Mouse (Mus musculus) brain, adult 2 months (tissue): Measurements from ENCODE around the gene Opalin.

Experiments used
- DNase-seq: peaks from one replicate; pipeline ENCODE4 v3.0.0; 2011; ENCODE audit warnings: low read depth, low spot score

The Opalin gene

DNA sequence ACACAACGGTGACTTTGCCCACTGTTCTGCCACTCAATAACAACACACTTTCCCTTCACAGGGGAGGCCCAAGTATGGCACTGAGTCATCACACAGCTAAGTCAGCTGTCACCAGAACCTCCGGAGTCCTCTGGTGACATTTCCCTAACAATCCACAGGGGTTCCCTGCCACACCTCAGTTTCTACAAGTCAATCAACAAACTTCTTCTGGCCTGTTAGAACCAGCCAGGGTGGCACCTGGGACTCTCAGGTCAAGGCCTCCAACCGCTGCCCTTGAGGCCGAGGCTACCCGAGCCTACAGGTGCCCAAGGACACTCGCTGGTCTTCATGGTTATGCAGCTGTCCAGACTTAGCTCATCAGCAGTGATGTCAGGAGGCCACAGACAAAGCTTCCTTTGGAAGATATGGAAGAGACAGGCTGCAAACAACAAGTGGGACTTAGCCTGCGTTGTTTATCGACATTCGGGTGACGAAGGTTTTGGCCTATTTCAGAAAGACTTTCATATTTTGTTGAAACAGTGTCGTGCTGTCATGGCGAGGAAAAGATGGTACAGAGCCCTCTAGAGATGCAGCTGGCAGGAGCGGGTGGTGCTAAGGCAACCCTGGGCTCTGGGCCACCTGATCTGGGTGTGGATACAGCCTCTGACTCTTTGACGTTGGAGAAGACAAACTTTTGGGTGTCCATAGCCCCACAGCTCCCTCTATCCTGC, 3.0 kb downstream of the Opalin start:
- DNase-seq: peak; percentile 92

DNA sequence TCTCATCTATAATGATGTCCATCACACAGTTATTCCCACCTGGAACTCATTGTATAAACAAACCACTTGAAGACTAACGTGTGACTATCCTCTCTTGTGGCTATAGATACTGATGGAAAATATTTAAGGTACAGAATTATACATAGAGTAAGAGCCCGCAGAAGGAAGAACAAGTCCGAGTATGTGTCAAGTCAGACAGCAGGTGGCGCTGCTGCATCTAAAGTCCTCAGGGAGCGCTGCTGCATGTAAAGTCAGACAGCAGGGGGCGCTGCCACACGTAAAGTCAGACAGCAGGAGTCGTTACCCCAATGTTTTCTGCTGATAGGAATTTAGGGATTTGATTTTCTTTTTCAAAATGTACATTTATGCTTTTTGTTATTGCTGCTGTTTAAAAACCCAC, 5.4 kb downstream of the Opalin start:
- DNase-seq: peak; percentile 97

DNA sequence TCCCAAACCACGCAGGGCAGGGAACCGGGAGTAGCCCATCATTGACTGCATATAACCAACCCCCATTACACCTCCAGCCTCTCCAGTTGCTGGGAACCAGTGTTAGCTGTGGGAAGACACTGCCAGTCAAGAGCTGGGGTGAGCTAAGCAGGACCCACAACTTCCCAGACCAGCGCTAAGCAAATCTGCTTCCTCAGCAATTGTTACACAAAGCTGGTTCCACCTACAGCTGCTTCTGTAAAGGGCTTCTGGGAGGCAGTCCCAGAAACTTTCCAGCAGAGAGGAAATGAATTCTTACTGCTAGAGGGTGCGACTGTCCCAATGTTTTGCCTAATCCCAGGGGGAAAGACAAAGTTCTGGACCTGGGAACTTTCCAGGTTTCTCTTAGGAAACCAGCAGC, 22.2 kb downstream of the Opalin start:
- peak; percentile 35 for DNase-seq

DNA sequence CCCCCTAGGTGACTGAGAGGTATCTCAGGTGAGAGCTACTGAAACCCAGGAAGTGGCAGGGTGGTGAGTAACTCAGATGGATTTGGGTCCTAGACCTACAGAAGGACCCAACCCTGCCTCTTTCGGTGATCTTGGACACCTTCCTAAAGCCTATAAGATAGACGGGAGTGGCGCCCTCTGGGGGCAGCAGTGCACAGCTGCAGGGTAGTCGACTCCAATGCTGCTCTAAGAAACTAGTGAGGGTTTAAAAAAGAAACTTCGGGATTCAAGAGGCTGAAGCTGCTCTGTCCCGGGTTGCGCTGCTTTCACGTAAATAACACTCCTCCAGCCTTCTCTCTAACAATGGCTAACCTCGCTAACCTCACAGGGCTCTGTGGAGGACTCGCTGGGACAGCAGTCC, 23.4 kb downstream of the Opalin start:
- peak; percentile 24 for DNase-seq

DNA sequence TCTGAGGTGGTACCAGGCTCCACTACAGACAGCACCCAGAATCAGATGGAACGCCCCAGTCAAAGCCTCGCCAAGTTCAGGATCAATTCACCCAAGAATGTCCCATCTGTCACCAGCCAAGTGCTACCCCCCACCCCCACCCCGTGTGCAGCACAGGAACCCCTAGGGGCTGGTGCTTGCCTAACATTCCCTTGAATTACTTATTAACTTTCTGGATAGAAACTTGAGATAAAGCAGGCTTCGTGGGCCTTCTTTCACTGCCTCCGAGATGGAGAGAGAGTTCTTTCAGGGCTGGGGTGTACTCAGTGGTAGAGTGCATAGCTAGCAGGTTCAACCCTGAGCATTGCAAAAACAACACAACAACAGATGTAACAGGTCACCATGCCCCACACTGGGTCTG, 24.7 kb downstream of the Opalin start:
- DNase-seq: no peak

DNA sequence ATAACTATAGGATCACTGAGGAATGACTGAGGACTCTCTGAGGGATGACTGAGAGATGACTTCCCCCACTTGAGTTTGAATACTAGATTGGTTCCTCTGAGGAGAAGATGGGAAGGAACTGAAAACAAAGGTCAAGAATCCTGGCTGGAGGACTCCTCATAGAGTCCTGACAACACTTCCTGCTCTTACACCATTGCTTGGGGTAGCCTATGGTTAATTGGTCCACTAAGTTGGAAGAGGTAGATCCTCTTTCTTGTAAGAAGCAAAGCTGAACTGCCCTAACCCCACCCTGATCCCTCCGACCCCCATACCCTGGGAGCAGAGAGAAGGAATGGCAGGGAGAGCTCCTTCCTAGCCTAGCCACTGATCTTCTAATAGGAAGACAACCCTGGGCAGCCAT, 25.2 kb downstream of the Opalin start:
- DNase-seq: no peak

DNA sequence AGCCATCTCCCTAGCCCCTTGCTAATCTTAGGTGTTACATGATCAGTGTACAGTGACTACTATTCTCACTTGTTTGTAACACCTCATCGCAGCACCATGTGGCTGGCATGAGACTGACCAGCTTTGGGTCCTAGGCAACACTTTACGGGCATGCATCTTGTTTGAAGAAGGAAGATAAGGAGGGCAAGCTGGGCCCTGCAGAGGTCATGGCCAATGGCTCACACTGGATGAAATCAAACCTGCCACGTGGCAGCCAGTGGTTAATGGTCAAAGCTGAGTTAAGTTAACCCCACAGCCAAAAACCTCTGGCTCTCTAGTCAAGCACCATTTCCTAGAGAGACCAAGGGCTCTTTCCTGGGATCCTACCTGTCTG, 28.7 kb downstream of the Opalin start:
- DNase-seq: no peak

DNA sequence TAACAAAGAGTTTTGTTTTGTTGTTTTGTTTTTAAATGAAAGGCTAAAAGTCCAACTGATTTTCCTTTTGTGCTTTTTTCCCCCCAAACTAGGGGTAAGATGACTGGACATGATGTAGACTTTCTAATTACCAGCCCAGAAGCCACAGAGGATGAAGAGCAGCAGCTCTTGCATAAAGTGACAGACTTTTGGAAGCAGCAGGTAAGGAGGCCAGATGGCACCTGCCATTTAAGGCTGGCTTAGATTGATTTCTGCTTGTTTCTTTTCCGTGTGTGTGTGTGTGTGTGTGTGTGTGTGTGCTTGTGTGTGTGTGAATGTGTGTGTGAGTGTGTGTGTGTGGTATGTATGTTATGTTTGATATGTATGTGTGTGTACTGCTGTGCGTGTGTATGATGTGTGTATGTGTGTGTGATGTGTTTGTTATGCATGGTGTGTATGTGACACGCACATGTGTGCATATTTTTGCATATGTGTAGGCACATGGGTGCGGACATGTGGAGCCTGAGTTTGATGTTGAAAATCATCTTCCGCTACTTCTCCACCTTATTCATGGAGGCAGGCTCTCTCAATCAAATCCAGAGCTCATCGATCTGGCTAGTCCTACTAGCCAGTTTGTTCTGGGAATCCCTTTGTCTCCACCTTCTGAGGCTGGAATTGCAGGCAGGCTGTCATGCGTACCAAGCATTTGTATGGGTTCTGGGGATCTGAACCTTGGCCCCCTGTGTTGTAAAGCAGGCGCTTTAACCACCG, 29.3 kb downstream of the Opalin start:
- peak; percentile 18 for DNase-seq

DNA sequence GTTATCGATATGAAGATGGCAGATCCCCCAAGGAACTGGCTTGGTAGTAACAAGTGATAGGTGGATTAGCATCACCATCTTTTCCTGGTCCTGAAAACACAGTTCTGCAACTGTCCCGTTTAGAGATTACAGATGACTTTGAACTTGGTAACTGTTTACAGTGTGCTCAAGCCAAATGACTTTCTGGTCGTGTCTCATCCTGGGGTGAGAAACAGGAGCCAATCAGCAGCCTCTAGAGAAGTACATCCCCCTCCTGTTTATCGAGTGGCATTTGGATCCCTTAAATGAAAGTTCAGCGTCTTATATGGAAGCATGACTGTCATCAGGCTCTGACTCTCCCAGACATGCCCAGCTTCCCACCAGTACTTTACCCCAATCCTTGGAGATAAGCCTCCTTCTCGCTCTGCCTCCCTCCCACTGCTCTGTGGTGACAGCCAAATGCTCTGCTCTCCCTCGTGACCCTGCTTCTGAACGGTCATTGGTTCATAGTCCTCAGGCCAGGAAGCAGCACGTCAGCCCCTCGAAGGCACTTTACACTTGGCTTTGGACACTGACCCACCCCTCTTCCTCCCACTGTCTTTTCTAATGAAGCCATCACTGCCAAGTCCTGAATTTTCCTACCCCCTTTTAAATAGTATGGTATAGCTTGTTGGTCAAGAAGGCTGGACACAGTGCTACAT, 31.7 kb downstream of the Opalin start:
- DNase-seq: no peak

DNA sequence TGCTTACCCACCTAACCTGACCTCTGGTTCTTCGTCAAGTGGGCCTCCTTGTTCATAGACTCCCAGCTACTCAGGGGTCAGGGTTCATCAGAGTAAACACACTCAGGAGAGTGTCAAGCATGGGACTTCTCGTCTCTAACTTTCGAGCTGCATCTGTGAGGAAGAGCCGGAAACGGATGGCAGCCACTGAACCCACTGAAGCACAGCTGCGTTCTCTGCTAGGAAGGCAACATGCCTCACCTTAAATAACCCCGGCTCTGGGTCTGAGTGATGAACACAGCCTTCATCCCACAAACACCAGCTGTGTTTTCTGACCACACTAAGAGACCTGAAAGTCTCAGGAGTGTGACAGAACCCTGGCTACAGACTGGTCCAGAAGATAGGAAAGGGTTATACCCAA, 37.8 kb downstream of the Opalin start:
- DNase-seq: no peak

DNA sequence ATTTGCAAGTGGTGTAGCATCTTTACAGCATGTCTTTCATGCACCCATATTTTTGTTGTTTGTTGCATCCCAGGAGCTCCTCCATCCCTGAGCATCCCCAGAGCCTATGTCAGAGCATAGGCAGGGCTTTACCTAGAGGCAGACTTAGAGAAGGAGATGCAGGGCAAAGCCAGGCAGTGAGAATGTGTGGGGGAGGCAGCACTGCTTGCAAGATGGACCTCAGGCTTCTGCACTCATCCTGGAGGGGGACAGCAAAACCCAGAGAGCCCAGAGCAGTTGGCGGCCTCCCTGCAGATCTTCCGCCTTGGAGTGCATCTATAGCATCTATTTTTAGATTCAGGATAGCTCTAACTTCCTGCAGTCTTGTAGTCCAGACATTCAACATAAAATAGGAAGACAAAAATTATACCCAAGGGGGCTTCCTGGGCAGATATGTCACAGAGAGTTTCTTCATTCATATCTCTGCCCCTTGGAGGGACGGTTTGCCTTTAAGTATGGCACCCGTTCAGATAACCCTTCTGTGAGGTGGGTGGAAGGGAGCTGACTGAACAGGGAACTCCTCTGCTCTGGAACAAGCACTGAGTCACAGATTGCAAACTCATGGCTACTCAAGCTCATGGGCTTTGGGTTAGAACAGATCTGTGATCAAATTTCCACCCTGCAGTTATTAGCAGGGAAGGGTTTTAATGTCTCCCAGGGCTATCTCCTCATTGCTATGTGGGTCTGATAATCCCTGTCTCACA, 40.9 kb downstream of the Opalin start:
- DNase-seq: peak; percentile 72

DNA sequence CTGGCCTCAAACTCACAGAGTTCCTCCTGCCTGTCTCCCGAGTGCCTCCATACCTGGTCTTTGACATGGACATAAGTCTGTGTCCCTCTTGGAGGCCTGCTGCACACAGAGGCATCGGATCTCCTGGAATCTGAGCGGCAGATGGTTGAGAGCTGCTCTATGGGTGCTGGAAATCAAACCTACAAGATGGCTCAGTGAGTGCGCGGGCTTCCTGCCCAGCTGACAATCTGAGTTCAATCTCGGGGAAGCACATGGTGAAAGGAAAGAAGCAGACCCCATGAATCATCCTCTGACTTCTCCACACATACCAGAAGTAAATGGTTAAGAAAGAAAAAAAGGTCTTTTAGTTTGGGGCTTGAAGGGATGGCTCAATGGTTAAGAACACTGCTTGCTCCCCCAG, 45.0 kb downstream of the Opalin start:
- DNase-seq: no peak

DNA sequence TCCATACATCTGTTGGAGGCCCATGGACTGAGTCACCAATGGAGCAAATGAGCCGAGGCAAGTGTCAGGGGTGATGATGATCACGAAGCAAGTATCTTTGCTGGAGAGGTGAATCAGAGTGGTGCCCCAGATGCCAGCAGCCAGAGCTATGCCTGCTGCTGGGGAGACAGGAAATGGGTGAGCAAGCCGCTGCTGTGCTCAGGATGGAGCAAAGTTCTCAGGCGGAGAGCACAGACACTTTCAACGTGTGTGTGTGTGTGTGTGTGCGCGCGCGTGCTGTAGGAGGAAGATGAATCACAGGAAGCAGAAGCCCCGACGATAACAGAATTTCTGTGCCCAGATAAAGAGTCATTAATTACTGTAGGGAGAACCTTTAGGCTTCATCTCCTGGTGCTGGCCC, 45.9 kb downstream of the Opalin start:
- DNase-seq: no peak

DNA sequence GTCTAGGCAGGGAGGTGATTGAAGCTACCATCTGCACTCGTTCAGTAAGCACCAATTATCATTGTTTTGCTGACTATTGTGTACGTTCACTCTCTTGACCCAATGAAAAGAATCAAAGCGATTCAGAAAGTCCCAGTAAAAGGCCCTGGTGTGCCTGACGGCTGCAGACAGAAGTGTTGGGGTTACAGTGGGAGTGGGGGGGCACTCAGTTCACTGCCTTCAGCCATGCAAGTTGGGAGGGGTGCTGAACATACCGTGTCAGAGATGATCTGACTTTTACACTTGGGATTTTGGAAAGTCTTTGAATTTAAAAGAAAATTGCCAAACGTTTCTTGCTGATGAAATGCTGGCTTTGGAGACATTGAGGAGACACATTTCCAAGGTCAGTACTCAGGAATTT, 46.8 kb downstream of the Opalin start:
- DNase-seq: no peak

DNA sequence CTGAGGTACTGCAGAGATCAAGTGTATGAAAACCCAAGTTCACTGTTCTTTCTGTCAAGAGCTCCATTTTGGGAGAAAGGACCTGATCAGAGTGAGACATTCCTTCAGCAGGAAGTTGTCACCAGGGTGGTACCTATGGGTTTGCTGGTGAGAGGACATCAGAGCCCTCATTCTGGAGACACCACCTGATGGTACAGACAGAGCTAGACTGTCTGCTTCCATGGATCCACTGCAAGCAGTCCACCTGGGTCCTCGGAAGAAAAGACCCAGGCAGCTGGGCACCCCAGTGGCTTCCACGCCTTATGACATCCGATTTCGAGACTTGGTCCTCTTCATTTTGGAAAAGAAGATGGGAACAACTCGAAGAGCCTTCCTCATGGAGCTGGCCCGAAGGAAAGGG, 47.7 kb downstream of the Opalin start, which contains the start of gene Dntt:
Gene Dntt (plus strand): TSS at position 57 of the 400 bp plus-strand sequence.
- DNase-seq: no peak

DNA sequence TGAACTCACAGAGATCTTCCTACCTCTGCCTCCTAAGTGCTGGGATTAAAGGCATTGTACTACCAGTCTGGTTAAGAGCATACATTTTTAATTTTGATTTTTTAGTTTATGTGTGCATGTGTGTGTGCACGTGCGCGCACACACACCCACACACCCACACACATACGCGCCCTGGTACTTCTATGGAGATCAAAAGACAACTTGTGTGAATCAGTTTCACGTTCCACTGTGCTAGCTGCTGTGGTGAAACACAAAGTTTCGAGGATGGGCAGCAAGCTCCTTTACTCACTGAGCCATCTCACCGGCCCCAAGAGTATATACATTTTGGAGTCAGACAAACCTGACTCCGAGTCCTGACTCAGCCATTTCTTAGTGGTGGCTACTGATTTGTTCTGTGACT, 49.3 kb downstream of the Opalin start:
- DNase-seq: no peak

DNA sequence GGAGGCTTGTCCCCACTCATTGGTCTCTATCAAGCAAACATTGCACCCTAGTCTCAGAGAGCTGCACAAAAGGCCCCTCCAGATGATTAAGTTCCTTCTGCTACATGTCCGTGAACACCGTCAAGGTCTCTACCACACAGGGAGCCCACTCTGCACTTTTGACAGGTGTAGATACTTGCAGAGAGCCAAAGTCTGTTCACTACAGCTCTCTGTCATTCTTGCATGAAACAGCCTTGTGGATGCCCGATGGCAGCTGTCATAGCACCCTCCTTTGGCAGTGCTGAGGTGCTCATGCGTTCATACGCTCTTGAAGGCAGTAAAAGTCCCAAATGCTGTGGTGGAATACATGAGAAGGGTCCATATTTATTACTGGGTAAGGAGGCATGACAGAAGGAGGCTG, 49.9 kb downstream of the Opalin start:
- no peak for DNase-seq

DNA sequence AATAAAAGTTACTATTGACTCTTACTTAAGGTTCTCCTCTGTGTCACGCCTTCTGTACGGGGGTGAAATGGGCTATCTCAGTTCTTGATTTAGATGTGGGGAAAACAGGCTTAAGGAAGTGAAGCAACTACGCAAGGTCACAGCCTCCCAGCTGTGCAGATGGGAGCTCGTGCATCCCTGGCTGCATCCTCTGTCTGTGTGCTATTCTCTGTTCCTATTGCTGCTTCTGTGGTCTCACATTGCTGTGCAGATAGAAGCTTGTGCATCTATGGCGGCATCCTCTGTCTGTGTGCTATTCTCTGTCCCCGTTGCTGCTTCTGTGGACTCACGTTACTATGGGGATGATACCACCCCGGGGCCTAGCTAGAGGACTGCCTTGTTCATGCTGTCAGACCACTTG, 50.4 kb downstream of the Opalin start:
- no peak for DNase-seq

DNA sequence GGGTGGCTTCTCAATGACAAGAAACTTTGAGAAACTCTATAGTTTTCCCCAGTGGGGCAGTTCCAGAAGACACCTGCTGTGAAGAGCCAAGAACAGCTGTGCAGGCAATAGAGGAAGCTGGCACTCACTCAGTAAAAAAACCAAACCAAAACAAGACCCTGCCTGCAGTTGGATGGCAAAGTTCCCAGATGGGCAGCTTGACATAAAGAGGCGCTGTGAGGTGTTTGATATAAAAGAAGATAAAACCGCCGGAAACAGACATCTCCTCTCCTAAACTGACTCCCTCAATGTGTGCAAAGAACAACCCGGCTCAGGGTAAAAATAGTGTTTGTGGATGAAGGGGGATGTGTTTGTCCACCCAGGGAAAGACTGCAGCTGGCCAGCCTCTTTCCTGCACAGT, 54.7 kb downstream of the Opalin start:
- peak; percentile 67 for DNase-seq

DNA sequence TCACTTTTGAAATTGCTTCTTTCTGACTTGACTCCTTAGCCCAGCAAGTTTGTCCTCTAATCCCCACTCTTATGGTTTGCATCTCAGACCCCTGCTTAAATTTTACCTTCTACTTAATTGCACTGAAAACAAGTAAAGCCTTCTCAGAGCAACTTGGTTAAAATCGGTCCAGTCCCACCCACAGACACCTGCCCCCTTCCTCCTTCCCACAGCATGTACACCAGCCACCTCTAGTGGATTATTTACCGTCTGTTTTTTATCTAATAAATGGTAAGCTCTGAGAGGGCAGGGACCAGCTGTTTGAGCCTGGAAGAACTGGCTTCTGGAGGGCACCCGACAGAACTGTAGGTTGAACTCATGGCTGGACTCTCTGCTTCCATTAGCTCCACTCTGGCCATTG, 56.4 kb downstream of the Opalin start:
- no peak for DNase-seq

DNA sequence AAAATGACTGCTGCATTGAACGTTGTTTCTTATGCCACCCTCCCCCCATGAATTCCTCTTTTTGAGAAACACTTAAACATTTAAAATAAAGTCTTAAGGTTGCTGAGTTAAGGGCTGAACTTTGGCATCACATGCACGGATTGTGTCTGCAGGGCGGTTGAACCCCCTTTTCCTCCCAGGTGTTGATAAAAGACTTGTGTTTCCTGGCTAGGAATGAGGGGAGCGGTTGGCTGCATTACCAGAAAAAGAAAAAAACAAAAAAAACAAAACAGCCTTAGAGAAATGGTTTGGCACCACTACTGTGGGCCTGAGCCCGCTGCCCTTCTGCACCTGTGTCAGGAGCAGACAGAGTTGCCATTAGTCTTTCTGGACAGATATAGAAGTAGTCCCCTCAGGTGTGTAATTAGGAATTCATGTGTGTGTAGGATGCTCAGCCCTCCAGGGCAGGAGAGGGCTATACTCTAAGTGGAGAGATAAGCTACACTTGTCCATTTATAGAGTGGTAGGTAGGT, 57.7 kb downstream of the Opalin start:
- no peak for DNase-seq
